Mouse (Mus musculus) liver, postnatal 0 days (tissue): ENCODE measurements around the gene Sik1.

Source experiments
- CTCF ChIP-seq: sonication (generic); IDR thresholded peaks from 2 replicates; pipeline ENCODE4 v1.5.1; 2016; ENCODE audit warnings: antibody characterized with exemption, low read depth
- EP300 ChIP-seq: IDR thresholded peaks from 2 replicates; pipeline ENCODE4 v1.6.1; 2016; ENCODE audit warnings: antibody characterized with exemption, low read depth, mild to moderate bottlenecking

GRCm38 (mm10) chr17:31890311-31890951 lies 34.8 kb upstream of the Sik1 start:
- TF ChIP-seq CTCF, result no peak
- TF ChIP-seq EP300, result no peak
